Mouse (Mus musculus) left cerebral cortex, postnatal 25 days (tissue): Measurements from ENCODE around the gene Eaf1. TPM values are rescaled to one million over a fixed set of nuclear protein-coding genes. Genes with fewer than 3 reads are reported as not detected.

ENCODE experiments used
- DNase-seq, 2 experiments: peaks; one replicate each; pipeline ENCODE4 v3.0.0; 2022; ENCODE audit warnings: low spot score in 2 of 2, mixed read lengths in 1 of 2
- intact Hi-C: fragments of 180-260 bp; cut with DNase I; formaldehyde crosslinking; loops from one replicate; pipeline ENCODE4 v1.15.1; 2025
- total RNA-seq, 2 experiments: library from RNA; stranded (reverse); gene quantifications; 2 replicates each; pipeline ENCODE4 v1.2.3; 2021

The Eaf1 gene
- total RNA-seq, 2 experiments from 2014 or later = 11.6 to 15.9 TPM

GRCm38 (mm10) chr14:31499526-31499925, 5.3 kb downstream of the Eaf1 start:
- intact Hi-C loops = loop anchor here (5.0 kb wide), 1 partner anchor 73 kb away; no protein-coding TSS in a partner anchor
- DNase-seq = no peak

DNA sequence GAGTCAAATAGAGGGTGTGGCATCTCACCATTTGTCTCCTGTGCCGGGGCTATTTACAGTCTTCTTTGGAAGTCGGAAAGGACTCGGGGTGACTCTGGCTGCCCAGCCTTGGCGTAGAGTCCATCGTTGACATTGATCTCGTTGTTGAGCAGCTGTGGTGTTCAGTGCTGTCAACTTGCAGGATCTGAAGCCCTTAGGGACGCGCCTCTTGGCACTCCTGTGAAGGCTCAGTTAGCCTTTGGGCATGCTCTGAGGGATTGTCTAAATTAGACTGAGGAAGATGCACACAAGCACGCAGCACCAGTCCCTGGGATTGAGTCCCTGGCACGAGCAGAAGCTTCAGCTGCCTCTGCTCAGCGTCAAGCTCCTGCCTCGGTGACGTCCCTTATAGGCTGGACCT, 9.2 kb downstream of the Eaf1 start:
- DNase-seq = no peak
- intact Hi-C loops = no loop called here

DNA sequence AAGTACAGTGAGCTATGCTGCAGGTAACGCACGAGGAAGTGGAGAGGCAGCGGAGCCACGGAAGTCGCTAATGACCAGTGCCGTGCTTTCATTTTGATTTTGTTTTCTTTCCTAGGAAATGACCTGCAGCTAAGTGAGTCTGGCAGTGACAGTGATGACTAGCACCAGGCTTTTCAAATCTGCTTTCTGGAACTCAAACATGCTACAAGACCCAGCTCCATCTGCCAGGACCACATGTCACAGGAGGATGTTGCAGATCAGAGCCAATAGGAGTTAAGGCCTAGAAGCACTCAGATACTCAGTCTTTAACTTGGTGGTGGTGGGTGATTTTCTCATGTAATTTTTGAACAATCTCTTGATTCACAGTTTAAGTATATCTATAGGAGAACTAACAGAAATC, 12.3 kb downstream of the Eaf1 start:
- intact Hi-C loops = no loop called here
- DNase-seq = no peak

DNA sequence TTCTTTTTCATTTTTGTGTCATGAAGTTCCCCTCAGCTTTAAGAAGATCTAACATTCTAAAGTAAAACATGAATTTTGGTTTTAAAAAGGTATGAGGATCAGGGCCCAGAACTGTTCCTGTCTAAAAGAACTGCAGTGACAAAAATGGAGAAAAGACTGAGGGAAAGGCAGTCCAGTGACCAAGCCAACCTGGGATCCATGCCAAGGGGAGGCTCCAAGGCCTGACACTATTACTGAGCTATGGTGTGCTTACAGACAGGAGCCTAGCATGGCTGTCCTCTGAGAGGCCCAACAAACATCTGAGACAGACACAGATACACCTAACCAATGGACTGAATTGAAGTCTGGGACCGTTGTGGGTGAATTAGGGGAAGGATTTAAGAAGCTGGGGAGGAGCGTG, 15.7 kb downstream of the Eaf1 start:
- DNase-seq = no peak
- intact Hi-C loops = loop anchor here (10.0 kb wide), 1 partner anchor 285 kb away; no protein-coding TSS in a partner anchor

GRCm38 (mm10) chr14:31510322-31510721, 16.1 kb downstream of the Eaf1 start:
- peak in 1 of 2 experiments; percentile 29 for DNase-seq
- intact Hi-C loops = loop anchor here (10.0 kb wide), 1 partner anchor 284 kb away; no protein-coding TSS in a partner anchor

DNA sequence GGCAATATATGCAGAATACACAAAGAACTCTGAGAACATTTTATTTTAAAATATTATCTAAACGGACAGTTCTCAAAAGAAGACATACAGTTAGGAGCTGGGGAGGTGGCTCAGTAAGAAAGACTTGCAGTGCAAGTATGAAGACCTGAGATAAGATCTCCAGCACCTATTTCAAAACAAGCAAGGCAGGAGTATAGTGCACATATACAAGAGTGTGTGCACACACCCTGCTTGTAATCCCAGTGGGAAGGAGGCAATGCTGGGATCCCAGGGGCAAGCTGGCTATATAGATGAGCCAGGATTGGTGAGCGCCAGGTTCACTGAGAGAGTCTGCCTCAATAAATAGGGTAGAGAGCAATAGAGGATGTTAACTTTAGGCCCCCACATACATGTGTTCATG, 21.7 kb downstream of the Eaf1 start:
- intact Hi-C loops = loop anchor here (10.0 kb wide), 1 partner anchor 279 kb away; no protein-coding TSS in a partner anchor
- no peak for DNase-seq

- intact Hi-C loops = loop anchor here (10.0 kb wide), 1 partner anchor 276 kb away; no protein-coding TSS in a partner anchor
- no peak for DNase-seq
These were observed 25.0 kb downstream of the Eaf1 start for GRCm38 (mm10) chr14:31519165-31519564.

GRCm38 (mm10) chr14:31521318-31521717, 27.1 kb downstream of the Eaf1 start:
- intact Hi-C loops = loop anchor here (2.0 kb wide), 1 partner anchor 83 kb away; no protein-coding TSS in a partner anchor
- no peak for DNase-seq

DNA sequence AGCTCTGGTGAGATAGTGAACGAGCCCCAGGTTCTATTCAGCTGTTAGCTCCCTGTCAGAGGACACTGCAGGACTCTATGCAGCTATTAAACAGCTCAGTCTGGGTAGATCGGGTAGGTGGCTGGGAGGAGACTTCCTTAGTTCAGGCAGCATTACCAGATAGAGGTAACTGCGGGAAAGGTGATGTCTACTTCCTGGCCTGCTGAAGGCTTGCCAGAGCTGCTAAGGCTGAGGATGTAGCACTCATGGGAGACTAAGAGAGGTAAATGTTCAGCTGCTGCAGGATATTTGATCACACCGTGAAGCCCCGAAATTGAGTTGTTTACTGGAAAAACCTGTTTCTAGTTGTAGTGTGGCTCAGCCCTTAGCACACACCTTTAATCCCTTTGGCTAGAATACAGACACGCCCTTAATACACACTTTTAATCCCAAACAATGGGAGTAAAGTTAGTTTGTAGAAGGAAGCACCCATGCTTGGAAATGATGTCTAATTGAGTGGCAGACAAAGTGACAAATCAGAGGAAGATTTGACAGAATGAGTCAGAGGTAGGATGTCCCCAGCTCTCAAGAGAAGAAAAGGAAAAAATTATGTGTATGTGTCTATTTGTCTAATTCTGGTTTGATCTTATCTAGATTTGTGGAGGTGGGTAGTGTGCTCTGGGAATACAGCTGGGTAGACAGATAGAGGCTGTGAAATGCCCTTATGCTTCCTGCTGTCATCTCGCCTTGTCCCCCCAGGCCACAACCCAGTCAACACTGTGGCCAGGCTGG, 31.0 kb downstream of the Eaf1 start:
- intact Hi-C loops = no loop called here
- DNase-seq = no peak

DNA sequence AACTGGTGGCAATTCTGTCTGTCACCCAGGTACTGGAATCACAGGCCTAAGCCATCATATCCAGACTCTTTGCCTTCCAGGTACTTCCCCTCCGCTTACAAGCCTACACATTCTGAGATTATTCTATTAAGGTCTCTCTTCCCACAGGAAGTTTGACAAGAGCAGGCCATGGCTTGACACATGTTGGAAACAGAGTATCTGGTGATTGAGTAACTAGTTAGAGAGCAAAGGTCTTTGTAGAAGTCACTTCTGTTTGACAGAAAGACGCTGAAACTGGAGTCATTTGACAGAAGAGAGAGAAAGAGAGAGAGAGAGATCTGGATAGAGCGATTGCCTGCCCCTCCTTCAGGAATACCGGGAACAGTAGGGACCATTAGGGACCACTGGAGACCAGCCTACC, 36.6 kb downstream of the Eaf1 start:
- intact Hi-C loops = no loop called here
- DNase-seq = no peak

GRCm38 (mm10) chr14:31531506-31532148, 37.4 kb downstream of the Eaf1 start:
- intact Hi-C loops = no loop called here
- DNase-seq = no peak

- no peak for DNase-seq
- intact Hi-C loops = no loop called here
These were observed 38.5 kb downstream of the Eaf1 start for GRCm38 (mm10) chr14:31532656-31533055.

- peak in 1 of 2 experiments; percentile 9 for DNase-seq
- intact Hi-C loops = no loop called here
These were observed 43.1 kb downstream of the Eaf1 start for GRCm38 (mm10) chr14:31537298-31537697.

- DNase-seq = no peak
- intact Hi-C loops = no loop called here
These were observed 49.8 kb downstream of the Eaf1 start for GRCm38 (mm10) chr14:31543885-31544442.

- intact Hi-C loops = no loop called here
These were observed 60.8 kb downstream of the Eaf1 start for GRCm38 (mm10) chr14:31555021-31555420.

DNA sequence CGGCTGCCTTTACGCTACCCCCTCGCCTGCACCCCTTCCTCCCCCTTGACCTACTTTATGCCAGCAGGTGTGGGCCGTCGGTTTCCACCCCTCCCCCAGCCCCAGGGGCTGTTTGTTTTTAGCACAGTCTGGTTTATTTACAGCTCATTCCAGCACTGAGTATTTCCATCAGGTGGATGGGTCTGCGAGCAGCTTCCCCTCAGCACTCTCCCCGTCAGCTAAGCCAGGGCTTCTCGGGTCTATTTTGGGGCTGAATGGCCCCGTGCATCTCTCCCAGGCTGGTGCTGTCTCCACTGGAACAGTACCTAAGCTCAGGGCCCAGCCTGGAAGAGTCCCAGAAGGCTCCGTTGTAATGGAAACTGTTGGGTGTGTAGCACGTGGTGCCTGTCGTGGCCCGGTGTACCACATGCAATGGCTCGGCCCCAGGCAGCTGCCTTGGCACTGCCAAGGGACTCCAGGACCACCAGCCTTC, 61.8 kb downstream of the Eaf1 start:
- intact Hi-C loops = no loop called here
- peak; percentile 10 to 32 for DNase-seq

More at GRCm38 (mm10) chr14:31555021-31555420, 60.8 kb downstream of the Eaf1 start:
- no peak for DNase-seq

- no peak for DNase-seq
- intact Hi-C loops = no loop called here
These were observed 62.5 kb downstream of the Eaf1 start for GRCm38 (mm10) chr14:31556526-31557260.

GRCm38 (mm10) chr14:31557273-31557672, 63.1 kb downstream of the Eaf1 start:
- intact Hi-C loops = no loop called here

GRCm38 (mm10) chr14:31557784-31558183, 63.6 kb downstream of the Eaf1 start:
- DNase-seq = no peak
- intact Hi-C loops = no loop called here

More at GRCm38 (mm10) chr14:31557273-31557672, 63.1 kb downstream of the Eaf1 start:
- no peak for DNase-seq

- intact Hi-C loops = no loop called here
- DNase-seq = no peak
These were observed 65.0 kb downstream of the Eaf1 start for GRCm38 (mm10) chr14:31559216-31559615.
